Mouse (Mus musculus): ENCODE measurements around the gene Ptprq. TPM values are rescaled to one million over a fixed set of nuclear protein-coding genes. Genes with fewer than 3 reads are reported as not detected.

The Ptprq gene
- 0.02 TPM for polyA plus RNA-seq (2012; fragmentation: generic; extraction: Trizol)
- long read RNA-seq, experiment 1, partial matches to known transcripts, result 0 of 1 reads
- long read RNA-seq, experiment 1, other reads (novel, unspliced or antisense), result 1 of 1 reads
- long read RNA-seq, experiment 2, partial matches to known transcripts, result 2 of 3 reads
- long read RNA-seq, experiment 2, other reads (novel, unspliced or antisense), result 1 of 3 reads

- TF ChIP-seq CTCF (IDR thresholded peaks at IDR 0.05; ENCODE audit: control insufficient read depth, insufficient read depth, insufficient read length) (no peak), MAX (IDR thresholded peaks at IDR 0.05) (no peak), FOSL1 (IDR thresholded peaks at IDR 0.05; ENCODE audit: insufficient read depth, low read length, poor library complexity, severe bottlenecking) (no peak), USF1 (IDR thresholded peaks at IDR 0.05; ENCODE audit: low read depth) (no peak), CEBPB (IDR thresholded peaks at IDR 0.05; ENCODE audit: low read depth) (no peak), MYOG (IDR thresholded peaks at IDR 0.05; ENCODE audit: control insufficient read depth, extremely low read depth, insufficient read length) (no peak), MYOD1 (IDR thresholded peaks at IDR 0.05; ENCODE audit: control insufficient read depth, insufficient read length, low read depth) (no peak)
Measured at GRCm38 (mm10) chr10:107719806-107720205, at the start of gene Ptprq. Ptprq (minus strand) TSS chr10:107720051.

GRCm38 (mm10) chr10:107759624-107760023, 39.8 kb upstream of the Ptprq start:
- H3K79me3 ChIP-seq (ENCODE audit: low read depth), result no peaks in the 10 kb centered on the region
- TF ChIP-seq MAX (IDR thresholded peaks at IDR 0.05) (no peak), FOSL1 (IDR thresholded peaks at IDR 0.05; ENCODE audit: insufficient read depth, low read length, poor library complexity, severe bottlenecking) (no peak), CEBPB (IDR thresholded peaks at IDR 0.05; ENCODE audit: low read depth) (no peak), MYOD1 (IDR thresholded peaks at IDR 0.05; ENCODE audit: control insufficient read depth, insufficient read length, low read depth) (no peak), CTCF (IDR thresholded peaks at IDR 0.05; ENCODE audit: control insufficient read depth, insufficient read depth, insufficient read length) (no peak), MYOG (IDR thresholded peaks at IDR 0.05; ENCODE audit: control insufficient read depth, extremely low read depth, insufficient read length) (no peak), USF1 (IDR thresholded peaks at IDR 0.05; ENCODE audit: low read depth) (no peak)
- H3K27me3 ChIP-seq (ENCODE audit: control insufficient read depth, insufficient read depth, insufficient read length), result no peaks in the 10 kb centered on the region
- H3K36me3 ChIP-seq (ENCODE audit: control insufficient read depth, insufficient read depth), result no peaks in the 10 kb centered on the region
- no peak overlapping the region for H3ac ChIP-seq (ENCODE audit: control insufficient read depth, insufficient read length, low read depth)
- no peaks in the 10 kb centered on the region for H3K79me2 ChIP-seq (ENCODE audit: control insufficient read depth, insufficient read depth)
- H3K4me3 ChIP-seq (ENCODE audit: insufficient read depth, poor library complexity, severe bottlenecking), result no peak overlapping the region

More at GRCm38 (mm10) chr10:107719806-107720205, at the start of gene Ptprq:
- Histone ChIP-seq H3K36me3 (ENCODE audit: control insufficient read depth, insufficient read depth) (no peaks in the 10 kb centered on the region), H3K27me3 (ENCODE audit: control insufficient read depth, insufficient read depth, insufficient read length) (no peaks in the 10 kb centered on the region), H3ac (ENCODE audit: control insufficient read depth, insufficient read length, low read depth) (no peak within 1 kb of the TSS), H3K79me2 (ENCODE audit: control insufficient read depth, insufficient read depth) (no peaks in the 10 kb centered on the region), H3K4me3 (ENCODE audit: insufficient read depth, poor library complexity, severe bottlenecking) (no peak within 1 kb of the TSS), H3K79me3 (ENCODE audit: low read depth) (no peaks in the 10 kb centered on the region)

DNA sequence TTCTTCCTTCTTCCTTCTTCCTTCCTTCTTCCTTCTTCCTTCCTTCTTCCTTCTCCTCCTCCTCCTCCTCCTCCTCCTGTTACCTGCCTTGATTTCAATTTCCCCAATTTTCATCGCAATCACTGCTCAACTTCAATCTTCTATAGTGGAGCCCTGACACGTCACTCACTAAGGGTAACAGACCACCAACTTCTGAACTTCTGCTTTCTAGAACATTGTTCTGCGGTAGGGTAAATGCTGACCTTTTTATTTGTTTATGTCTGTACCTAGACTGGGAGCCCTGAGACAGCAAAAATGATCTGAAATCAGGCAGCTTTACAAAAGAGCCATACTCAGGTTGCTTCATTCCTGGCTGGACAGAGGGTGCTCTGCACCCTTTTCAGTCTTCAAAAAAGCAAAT, 33.6 kb upstream of the Ptprq start:
- no peak overlapping the region for H3K4me3 ChIP-seq (ENCODE audit: insufficient read depth, poor library complexity, severe bottlenecking)
- TF ChIP-seq MYOD1 (IDR thresholded peaks at IDR 0.05; ENCODE audit: control insufficient read depth, insufficient read length, low read depth), result no peak
- TF ChIP-seq USF1 (IDR thresholded peaks at IDR 0.05; ENCODE audit: low read depth), result no peak
- TF ChIP-seq CEBPB (IDR thresholded peaks at IDR 0.05; ENCODE audit: low read depth), result no peak
- no peak for TF ChIP-seq FOSL1 (IDR thresholded peaks at IDR 0.05; ENCODE audit: insufficient read depth, low read length, poor library complexity, severe bottlenecking)
- TF ChIP-seq CTCF (IDR thresholded peaks at IDR 0.05; ENCODE audit: control insufficient read depth, insufficient read depth, insufficient read length), result no peak
- no peak for TF ChIP-seq MYOG (IDR thresholded peaks at IDR 0.05; ENCODE audit: control insufficient read depth, extremely low read depth, insufficient read length)
- TF ChIP-seq MAX (IDR thresholded peaks at IDR 0.05), result no peak
- no peaks in the 10 kb centered on the region for H3K27me3 ChIP-seq (ENCODE audit: control insufficient read depth, insufficient read depth, insufficient read length)
- H3K79me3 ChIP-seq (ENCODE audit: low read depth), result no peaks in the 10 kb centered on the region
- H3K36me3 ChIP-seq (ENCODE audit: control insufficient read depth, insufficient read depth), result no peaks in the 10 kb centered on the region
- no peaks in the 10 kb centered on the region for H3K79me2 ChIP-seq (ENCODE audit: control insufficient read depth, insufficient read depth)
- no peak overlapping the region for H3ac ChIP-seq (ENCODE audit: control insufficient read depth, insufficient read length, low read depth)

DNA sequence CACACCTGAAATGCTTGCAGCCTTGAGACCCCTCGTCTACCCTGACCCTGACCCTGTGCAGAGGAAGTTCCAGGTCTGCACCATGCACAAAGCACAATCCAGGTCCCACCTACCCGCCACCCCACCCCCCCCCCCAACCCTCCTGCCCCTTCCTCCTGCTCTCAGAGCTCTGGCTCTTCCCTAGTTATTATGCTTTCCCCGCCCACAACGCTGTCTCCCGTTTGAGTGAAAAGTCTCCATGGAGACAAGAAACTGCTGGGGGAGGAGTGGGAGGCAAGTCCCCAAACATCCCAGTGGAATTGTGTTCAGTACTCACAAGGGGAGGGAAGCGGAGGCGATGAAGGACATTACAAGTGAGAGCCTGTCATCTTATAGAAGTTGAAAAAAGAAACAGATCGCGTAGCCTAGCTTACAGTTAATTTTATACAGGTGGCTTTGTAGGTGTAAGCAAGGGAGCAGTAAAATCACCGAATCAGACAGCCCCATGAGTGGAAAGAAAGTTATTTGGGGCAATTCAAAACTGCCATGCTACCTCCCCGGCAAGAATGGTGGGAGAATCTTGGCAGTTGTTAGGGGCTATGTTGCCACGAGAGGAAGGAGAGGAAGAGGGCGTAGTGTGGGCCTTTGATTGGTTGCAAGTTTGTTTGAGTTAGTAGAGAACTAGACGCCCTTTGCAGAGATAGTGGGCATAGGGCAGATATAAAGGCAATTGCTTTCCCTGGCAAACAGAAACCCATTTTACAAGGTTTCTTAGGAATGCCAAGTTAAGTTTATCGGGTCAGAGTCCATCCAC, 32.7 kb upstream of the Ptprq start:
- no peaks in the 10 kb centered on the region for H3K79me3 ChIP-seq (ENCODE audit: low read depth)
- H3K36me3 ChIP-seq (ENCODE audit: control insufficient read depth, insufficient read depth), result no peaks in the 10 kb centered on the region
- TF ChIP-seq CTCF (IDR thresholded peaks at IDR 0.05; ENCODE audit: control insufficient read depth, insufficient read depth, insufficient read length) (no peak), MYOD1 (IDR thresholded peaks at IDR 0.05; ENCODE audit: control insufficient read depth, insufficient read length, low read depth) (no peak), FOSL1 (IDR thresholded peaks at IDR 0.05; ENCODE audit: insufficient read depth, low read length, poor library complexity, severe bottlenecking) (no peak), MAX (IDR thresholded peaks at IDR 0.05) (no peak), USF1 (IDR thresholded peaks at IDR 0.05; ENCODE audit: low read depth) (no peak), CEBPB (IDR thresholded peaks at IDR 0.05; ENCODE audit: low read depth) (no peak), MYOG (IDR thresholded peaks at IDR 0.05; ENCODE audit: control insufficient read depth, extremely low read depth, insufficient read length) (no peak)
- no peak overlapping the region for H3K4me3 ChIP-seq (ENCODE audit: insufficient read depth, poor library complexity, severe bottlenecking)
- H3K27me3 ChIP-seq (ENCODE audit: control insufficient read depth, insufficient read depth, insufficient read length), result no peaks in the 10 kb centered on the region
- no peak overlapping the region for H3ac ChIP-seq (ENCODE audit: control insufficient read depth, insufficient read length, low read depth)
- no peaks in the 10 kb centered on the region for H3K79me2 ChIP-seq (ENCODE audit: control insufficient read depth, insufficient read depth)

DNA sequence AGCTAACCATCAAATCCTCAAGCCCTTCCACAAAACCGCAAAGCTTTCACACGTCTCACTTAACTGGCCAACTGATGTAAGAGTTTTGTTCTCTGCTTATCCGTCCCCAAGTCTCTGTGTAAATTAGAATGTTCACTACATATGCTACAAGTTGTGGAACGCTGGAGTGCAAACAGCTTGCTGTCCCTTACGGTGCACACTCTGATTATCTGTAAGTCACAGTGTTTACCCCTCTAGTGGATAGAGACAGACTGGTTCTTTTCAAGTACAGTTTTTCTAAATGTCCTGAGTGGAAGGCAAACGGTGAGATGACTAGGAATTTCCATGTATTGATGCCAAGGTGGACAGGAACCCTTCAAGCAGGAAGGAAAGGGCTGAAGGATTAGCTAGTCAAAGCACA, 32.1 kb upstream of the Ptprq start:
- Histone ChIP-seq H3ac (ENCODE audit: control insufficient read depth, insufficient read length, low read depth) (no peak overlapping the region), H3K36me3 (ENCODE audit: control insufficient read depth, insufficient read depth) (no peaks in the 10 kb centered on the region), H3K27me3 (ENCODE audit: control insufficient read depth, insufficient read depth, insufficient read length) (no peaks in the 10 kb centered on the region), H3K79me3 (ENCODE audit: low read depth) (no peaks in the 10 kb centered on the region), H3K79me2 (ENCODE audit: control insufficient read depth, insufficient read depth) (no peaks in the 10 kb centered on the region), H3K4me3 (ENCODE audit: insufficient read depth, poor library complexity, severe bottlenecking) (no peak overlapping the region)
- TF ChIP-seq MYOG (IDR thresholded peaks at IDR 0.05; ENCODE audit: control insufficient read depth, extremely low read depth, insufficient read length), result no peak
- no peak for TF ChIP-seq CTCF (IDR thresholded peaks at IDR 0.05; ENCODE audit: control insufficient read depth, insufficient read depth, insufficient read length)
- TF ChIP-seq CEBPB (IDR thresholded peaks at IDR 0.05; ENCODE audit: low read depth), result no peak
- TF ChIP-seq FOSL1 (IDR thresholded peaks at IDR 0.05; ENCODE audit: insufficient read depth, low read length, poor library complexity, severe bottlenecking), result no peak
- TF ChIP-seq MAX (IDR thresholded peaks at IDR 0.05), result no peak
- TF ChIP-seq USF1 (IDR thresholded peaks at IDR 0.05; ENCODE audit: low read depth), result no peak
- TF ChIP-seq MYOD1 (IDR thresholded peaks at IDR 0.05; ENCODE audit: control insufficient read depth, insufficient read length, low read depth), result no peak

All from C2C12 (cell line).